Mouse (Mus musculus): ENCODE measurements around the gene Usp21. TPM values are rescaled to one million over a fixed set of nuclear protein-coding genes. Genes with fewer than 3 reads are reported as not detected.

Usp21 gene
- total RNA-seq, 2 experiments from 2014 or later, result 58.1 to 64.8 TPM

- peak in 1 of 2 experiments; percentile 8 for DNase-seq (ENCODE audit: extremely low spot score in 1 of 2, low spot score in 1 of 2)
Observed at GRCm38 (mm10) chr1:171285096-171285892, 2.5 kb downstream of the Usp21 start.

DNA sequence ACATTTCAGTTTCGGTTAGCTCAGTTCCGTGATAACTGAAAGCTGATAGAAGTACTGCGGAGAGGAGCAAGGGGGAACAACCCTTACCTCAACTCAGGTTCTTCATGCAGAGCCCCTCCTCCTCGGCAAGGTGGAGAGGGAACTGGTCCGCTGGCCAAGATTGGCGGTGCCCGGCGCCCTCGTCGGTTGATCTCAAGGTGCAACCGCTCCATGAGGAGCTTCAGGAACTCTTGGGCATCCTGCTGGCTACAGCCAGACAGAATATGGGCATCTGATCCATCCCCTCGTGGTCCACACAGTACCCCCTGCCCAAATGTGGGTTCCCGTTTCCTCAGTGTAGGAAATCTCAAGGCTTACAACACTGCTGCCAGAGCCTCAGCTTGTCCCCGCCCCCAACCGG, 3.3 kb downstream of the Usp21 start:
- peak in 1 of 2 experiments; percentile 6 for DNase-seq (ENCODE audit: extremely low spot score in 1 of 2, low spot score in 1 of 2)

GRCm38 (mm10) chr1:171283188-171284160, 4.3 kb downstream of the Usp21 start:
- DNase-seq (ENCODE audit: extremely low spot score in 1 of 2, low spot score in 1 of 2), result peak in 1 of 2 experiments; percentile 5

- DNase-seq (ENCODE audit: extremely low spot score in 1 of 2, low spot score in 1 of 2), result no peak
Observed at GRCm38 (mm10) chr1:171282086-171282805, 5.5 kb downstream of the Usp21 start.

DNA sequence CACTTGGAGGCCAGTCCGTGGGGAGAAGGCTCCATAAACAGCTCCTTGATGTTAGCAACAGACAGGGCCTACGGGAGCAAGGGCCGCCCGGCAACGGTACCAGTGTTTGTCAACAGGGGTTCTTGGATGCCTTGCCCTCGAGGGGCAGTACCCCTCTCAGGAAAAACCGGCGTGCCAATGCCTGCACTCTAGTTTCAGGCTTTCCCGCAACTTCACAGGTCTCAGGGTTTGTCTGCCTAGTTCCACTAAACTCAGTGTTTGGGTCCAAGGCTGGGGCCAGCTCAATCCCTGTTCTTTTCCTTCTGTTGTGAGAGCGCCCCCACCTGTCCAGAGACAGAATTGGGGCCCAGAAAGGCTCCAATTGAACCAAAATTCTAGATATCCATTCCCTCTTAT, 6.3 kb downstream of the Usp21 start:
- peak in 1 of 2 experiments; percentile 77 for DNase-seq (ENCODE audit: extremely low spot score in 1 of 2, low spot score in 1 of 2)

DNA sequence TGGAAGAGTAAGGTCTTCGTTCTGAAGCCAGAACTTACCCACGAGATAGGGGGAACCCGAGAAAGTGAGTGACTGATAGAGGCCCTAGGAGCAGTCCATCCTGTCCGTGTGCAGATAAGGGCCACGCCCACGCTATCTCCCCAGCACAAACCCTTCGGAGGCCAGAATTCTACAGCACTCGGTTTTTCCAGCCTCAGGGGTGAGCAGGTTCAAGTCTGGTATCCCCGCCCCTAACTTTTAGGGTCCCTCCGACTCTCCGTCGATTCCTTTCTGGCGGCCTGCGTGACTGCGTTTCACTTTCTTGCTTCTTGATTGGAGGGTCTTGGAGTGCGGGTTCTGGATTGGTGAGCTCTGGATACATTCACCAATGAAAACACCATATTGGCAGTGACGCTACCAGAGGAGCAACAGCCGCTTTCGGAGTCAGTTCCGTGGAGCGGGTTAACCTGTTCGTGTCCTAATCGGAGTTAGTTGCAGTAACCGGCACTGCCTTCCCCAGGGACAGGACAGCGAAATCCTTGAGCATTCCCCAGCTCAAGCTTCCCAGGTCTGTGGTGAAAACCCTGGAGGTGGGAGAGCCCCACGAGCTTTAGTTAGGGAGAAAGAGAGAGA, 6.8 kb downstream of the Usp21 start, which contains the start of gene Ppox:
TSS of gene Ppox (minus strand) at position 271 of the 612 bp plus-strand sequence.
- peak; percentile 69 to 73 for DNase-seq (ENCODE audit: extremely low spot score in 1 of 2, low spot score in 1 of 2)

DNA sequence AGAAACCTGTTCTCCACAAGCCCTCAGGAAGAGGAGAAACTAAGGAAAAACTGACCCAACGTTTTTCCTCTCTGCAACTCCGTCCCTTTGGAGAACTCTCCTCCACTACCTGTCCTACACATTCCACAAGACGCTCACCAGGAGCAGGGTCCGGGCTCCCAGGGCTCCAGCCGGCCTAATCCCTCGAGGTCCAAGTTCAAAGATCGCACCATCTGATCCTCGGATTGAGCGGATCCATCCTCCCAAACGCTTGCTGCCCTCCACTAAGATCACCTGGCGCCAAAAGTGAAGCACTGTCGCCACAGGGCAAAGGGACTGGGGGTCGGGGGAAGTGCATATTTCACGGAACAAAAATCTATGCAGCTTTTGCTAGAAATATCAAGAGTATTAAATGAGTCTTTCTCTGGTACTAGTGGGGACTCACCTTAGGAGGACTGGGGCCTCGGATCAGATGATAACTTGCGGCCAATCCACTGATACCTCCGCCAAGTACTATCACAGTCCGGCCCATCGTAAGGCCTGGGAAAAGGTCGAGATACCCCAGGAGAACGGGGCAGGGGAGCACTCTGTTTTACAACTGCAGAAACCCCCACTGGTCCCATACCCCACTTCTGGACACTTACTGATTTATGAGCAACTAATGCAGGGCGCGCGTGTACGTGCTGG, 7.4 kb downstream of the Usp21 start:
- DNase-seq (ENCODE audit: extremely low spot score in 1 of 2, low spot score in 1 of 2), result peak in 1 of 2 experiments; percentile 6

DNA sequence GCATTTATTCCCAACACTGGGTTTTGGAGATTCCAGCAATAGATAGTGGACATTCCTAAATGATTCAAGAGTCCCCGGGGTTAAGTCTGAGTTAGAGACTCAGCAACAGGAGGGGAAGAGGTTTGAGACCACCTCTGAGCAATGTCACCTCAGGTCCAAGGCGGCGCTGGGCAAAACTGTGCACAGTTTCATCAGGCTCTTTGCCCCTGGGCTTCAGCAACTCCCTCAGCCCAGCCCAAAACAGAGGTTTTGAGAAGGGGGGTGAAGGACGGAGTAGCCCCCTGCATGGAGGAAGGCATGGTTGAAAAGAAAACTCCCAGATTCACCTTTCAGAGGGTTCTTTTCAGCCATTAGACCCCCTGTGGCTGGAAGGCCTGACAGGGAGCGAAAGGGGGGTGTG, 8.1 kb downstream of the Usp21 start:
- peak in 1 of 2 experiments; percentile 6 for DNase-seq (ENCODE audit: extremely low spot score in 1 of 2, low spot score in 1 of 2)

- no peak for DNase-seq (ENCODE audit: extremely low spot score in 1 of 2, low spot score in 1 of 2)
Observed at GRCm38 (mm10) chr1:171279012-171279705, 8.6 kb downstream of the Usp21 start.

GRCm38 (mm10) chr1:171278436-171278835, 9.4 kb downstream of the Usp21 start:
- no peak for DNase-seq (ENCODE audit: extremely low spot score in 1 of 2, low spot score in 1 of 2)

- no peak for DNase-seq (ENCODE audit: extremely low spot score in 1 of 2, low spot score in 1 of 2)
Observed at GRCm38 (mm10) chr1:171277736-171278135, 10.1 kb downstream of the Usp21 start.

- DNase-seq (ENCODE audit: extremely low spot score in 1 of 2, low spot score in 1 of 2), result no peak
Observed at GRCm38 (mm10) chr1:171276110-171276748, 11.6 kb downstream of the Usp21 start.

DNA sequence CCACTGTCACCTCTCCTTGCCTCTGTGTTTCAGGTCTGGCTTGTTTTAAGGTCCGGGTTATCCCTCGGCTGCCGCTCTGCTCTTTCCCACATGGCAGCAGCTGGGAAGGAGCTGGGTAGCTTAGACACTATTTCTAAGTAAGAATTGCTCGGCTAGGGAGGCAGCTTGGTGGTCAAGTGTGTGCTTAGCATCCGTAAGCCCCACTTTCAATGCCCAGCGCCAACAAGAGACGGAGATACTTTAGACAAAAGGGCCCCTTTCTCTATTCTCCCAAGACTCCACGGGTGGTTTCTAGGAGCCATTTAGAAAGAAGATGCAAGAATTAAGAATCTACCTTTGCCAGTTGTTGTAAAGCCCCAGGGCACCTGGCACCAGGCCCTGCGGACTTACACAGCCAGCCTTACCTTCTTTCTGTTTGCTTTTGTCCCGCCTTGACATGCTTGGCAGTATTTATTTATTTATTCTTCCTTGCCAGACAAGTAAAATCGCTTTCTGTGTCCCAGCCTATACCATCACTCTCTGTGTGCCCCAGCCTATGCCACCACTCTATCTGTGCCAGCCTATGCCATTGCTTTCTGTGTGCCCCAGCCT, 12.6 kb downstream of the Usp21 start:
- DNase-seq (ENCODE audit: extremely low spot score in 1 of 2, low spot score in 1 of 2), result no peak

DNA sequence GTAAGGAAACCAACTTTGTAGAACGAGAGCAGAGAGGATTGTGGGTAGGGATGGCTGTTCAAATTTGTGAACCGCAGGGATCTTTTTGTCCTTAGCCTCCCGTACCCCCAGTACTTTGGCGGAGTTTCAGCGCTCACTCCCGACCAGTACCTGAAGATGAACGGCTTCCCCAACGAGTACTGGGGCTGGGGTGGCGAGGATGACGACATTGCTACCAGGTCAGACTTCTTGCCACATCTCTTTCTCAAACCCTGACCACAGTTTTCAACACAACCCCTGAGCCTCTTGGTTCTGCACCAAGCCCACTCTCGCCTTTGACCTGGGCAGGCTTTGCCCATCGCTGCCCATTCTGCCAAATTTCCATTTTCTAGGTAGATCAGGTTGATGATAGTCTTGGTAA, 13.6 kb downstream of the Usp21 start:
- no peak for DNase-seq (ENCODE audit: extremely low spot score in 1 of 2, low spot score in 1 of 2)

DNA sequence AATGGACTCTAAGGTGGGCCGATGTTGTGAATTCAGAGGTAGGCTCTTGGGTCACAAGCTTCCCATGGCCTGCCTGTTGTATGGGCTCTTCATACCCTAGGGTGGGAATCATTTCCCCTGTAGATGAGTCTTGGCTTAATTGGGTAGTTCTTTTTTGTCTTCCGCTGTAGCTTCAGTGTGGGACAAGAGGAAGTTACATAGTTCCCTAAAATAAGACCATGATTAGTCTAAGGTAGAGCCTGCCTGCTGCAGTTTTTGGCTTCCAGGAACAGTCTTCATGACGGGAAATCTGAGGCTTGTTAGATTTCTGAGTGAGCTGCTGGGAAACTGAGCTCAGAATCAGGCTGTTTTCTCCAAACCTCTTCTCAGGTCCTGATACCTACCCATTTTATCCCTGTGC, 15.7 kb downstream of the Usp21 start:
- no peak for DNase-seq (ENCODE audit: extremely low spot score in 1 of 2, low spot score in 1 of 2)

GRCm38 (mm10) chr1:171271622-171272021, 16.2 kb downstream of the Usp21 start:
- DNase-seq (ENCODE audit: extremely low spot score in 1 of 2, low spot score in 1 of 2), result no peak

DNA sequence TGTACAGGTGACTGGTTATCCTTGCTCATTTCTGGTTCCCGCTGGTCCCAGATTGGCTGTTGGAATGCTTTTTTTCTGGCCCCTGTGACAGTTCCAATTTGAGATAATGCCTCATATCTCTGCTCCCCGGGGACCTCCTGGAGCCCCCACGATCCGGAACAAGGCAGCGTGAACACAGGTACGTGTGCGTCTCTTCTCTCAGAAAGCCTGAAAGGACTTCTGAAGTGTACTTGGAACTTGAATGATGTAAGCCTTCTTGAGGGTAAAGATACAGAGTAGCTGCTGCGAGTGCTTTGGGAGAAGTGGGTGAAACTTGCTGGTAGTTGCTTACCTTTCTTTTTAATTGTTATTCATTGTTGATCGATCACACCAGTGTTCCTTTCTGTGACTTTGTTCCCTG, 16.6 kb downstream of the Usp21 start:
- DNase-seq (ENCODE audit: extremely low spot score in 1 of 2, low spot score in 1 of 2), result no peak

DNA sequence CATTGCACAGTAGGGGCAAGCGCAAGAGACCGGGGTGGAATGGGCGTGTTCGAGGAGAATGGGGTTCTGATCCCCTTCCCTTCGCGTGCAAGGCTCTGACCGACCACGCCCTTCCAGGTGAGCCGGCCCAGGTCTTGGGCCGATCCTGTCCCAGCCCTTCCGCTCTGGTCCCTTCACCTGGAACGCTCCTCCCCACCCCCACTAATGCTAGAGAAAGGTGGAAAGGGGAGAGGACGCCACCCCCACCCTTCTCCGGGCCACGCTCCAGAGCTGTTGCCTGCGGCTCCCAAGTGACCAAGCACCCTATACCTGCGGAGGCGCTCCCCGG, 17.3 kb downstream of the Usp21 start:
- DNase-seq (ENCODE audit: extremely low spot score in 1 of 2, low spot score in 1 of 2), result no peak
